Mouse (Mus musculus) heart, adult 2 months (tissue): ENCODE results near the gene Golga1.

ENCODE experiments used
- CTCF ChIP-seq: fragments of 200-600 bp; IDR thresholded peaks from 2 replicates; pipeline ENCODE4 v1.8.1; 2022; ENCODE audit warnings: antibody characterized with exemption, mild to moderate bottlenecking, moderate library complexity
- EP300 ChIP-seq: fragments of 200-500 bp; IDR thresholded peaks from 2 replicates; pipeline ENCODE4 v1.6.1; 2011; ENCODE audit warnings: low read depth, low read length, control low read depth; ENCODE audit not compliant: insufficient read depth
- POLR2A ChIP-seq: fragments of 200-500 bp; IDR thresholded peaks from 2 replicates; pipeline ENCODE4 v1.6.1; 2011; ENCODE audit warnings: mild to moderate bottlenecking, low read depth, low read length, control low read depth; ENCODE audit not compliant: insufficient read depth

GRCm38 (mm10) chr2:38988929-38989328 is 76.4 kb downstream of the Golga1 start:
- TF ChIP-seq CTCF (no peak), POLR2A (no peak), EP300 (no peak)
